Mouse (Mus musculus): ENCODE measurements around the gene 4930455H04Rik. TPM values are rescaled to one million over a fixed set of nuclear protein-coding genes. Genes with fewer than 3 reads are reported as not detected.

4930455H04Rik gene
- total RNA-seq (2021) = not detected
- long read RNA-seq, experiment 1 = 0 reads
- long read RNA-seq, experiment 2 = 0 reads

- no peak for DNase-seq (ENCODE audit: low spot score in 2 of 2)
These were observed at the start of gene 4930455H04Rik for GRCm38 (mm10) chr3:116967967-116968366. Gene 4930455H04Rik (plus strand): TSS chr3:116968267.

GRCm38 (mm10) chr3:116921535-116921934 lies 46.5 kb upstream of the 4930455H04Rik start:
- no peak for DNase-seq (ENCODE audit: low spot score in 2 of 2)

GRCm38 (mm10) chr3:116923042-116923441 lies 45.0 kb upstream of the 4930455H04Rik start:
- DNase-seq (ENCODE audit: low spot score in 2 of 2) = no peak

GRCm38 (mm10) chr3:116928994-116929393 lies 39.1 kb upstream of the 4930455H04Rik start:
- DNase-seq (ENCODE audit: low spot score in 2 of 2) = no peak

GRCm38 (mm10) chr3:116933158-116933557 lies 34.9 kb upstream of the 4930455H04Rik start:
- DNase-seq (ENCODE audit: low spot score in 2 of 2) = no peak

- DNase-seq (ENCODE audit: low spot score in 2 of 2) = no peak
These were observed 31.0 kb upstream of the 4930455H04Rik start for GRCm38 (mm10) chr3:116936934-116937691.

- peak; percentile 28 to 66 for DNase-seq (ENCODE audit: low spot score in 2 of 2)
These were observed 27.1 kb upstream of the 4930455H04Rik start for GRCm38 (mm10) chr3:116940804-116941558.

- no peak for DNase-seq (ENCODE audit: low spot score in 2 of 2)
These were observed 26.4 kb upstream of the 4930455H04Rik start for GRCm38 (mm10) chr3:116941559-116942117.

- no peak for DNase-seq (ENCODE audit: low spot score in 2 of 2)
These were observed 25.3 kb upstream of the 4930455H04Rik start for GRCm38 (mm10) chr3:116942751-116943150.

- peak; percentile 23 to 52 for DNase-seq (ENCODE audit: low spot score in 2 of 2)
These were observed 24.6 kb upstream of the 4930455H04Rik start for GRCm38 (mm10) chr3:116943422-116943821.

GRCm38 (mm10) chr3:116946476-116946875 lies 21.6 kb upstream of the 4930455H04Rik start:
- DNase-seq (ENCODE audit: low spot score in 2 of 2) = no peak

- no peak for DNase-seq (ENCODE audit: low spot score in 2 of 2)
These were observed 17.4 kb upstream of the 4930455H04Rik start for GRCm38 (mm10) chr3:116950665-116951115.

GRCm38 (mm10) chr3:116951489-116951888 lies 16.6 kb upstream of the 4930455H04Rik start:
- DNase-seq (ENCODE audit: low spot score in 2 of 2) = no peak

GRCm38 (mm10) chr3:116952242-116952899 lies 15.7 kb upstream of the 4930455H04Rik start:
- no peak for DNase-seq (ENCODE audit: low spot score in 2 of 2)

- no peak for DNase-seq (ENCODE audit: low spot score in 2 of 2)
These were observed 14.7 kb upstream of the 4930455H04Rik start for GRCm38 (mm10) chr3:116953366-116953765.

- no peak for DNase-seq (ENCODE audit: low spot score in 2 of 2)
These were observed 13.0 kb upstream of the 4930455H04Rik start for GRCm38 (mm10) chr3:116955061-116955460.

GRCm38 (mm10) chr3:116960414-116960813 lies 7.7 kb upstream of the 4930455H04Rik start:
- no peak for DNase-seq (ENCODE audit: low spot score in 2 of 2)

GRCm38 (mm10) chr3:116961354-116962142 lies 6.5 kb upstream of the 4930455H04Rik start:
- DNase-seq (ENCODE audit: low spot score in 2 of 2) = no peak

- DNase-seq (ENCODE audit: low spot score in 2 of 2) = no peak
These were observed 4.9 kb upstream of the 4930455H04Rik start for GRCm38 (mm10) chr3:116963213-116963612.

- no peak for DNase-seq (ENCODE audit: low spot score in 2 of 2)
These were observed 3.6 kb upstream of the 4930455H04Rik start for GRCm38 (mm10) chr3:116964426-116964825.

Data from left cerebral cortex, adult 18-20 months (tissue).